In genomic region chr5:141561989-141562560, GRCm38 (mm10) we compare ENCODE assay signal across 17 mouse cellular contexts.
DNase-seq lines count a peak whose midpoint lies in the region; ATAC-seq and TF ChIP-seq lines count a peak whose summit lies in the region.
"Had no signal": no experiment of that assay in that cellular context is flagged by ENCODE, and none has a peak within 500 bp of the region (broad histone marks: within the 10 kb centered on the region; RNA-seq: fewer than 3 reads in every experiment).

No protein-coding gene starts in this region.

- H3K4me2 ChIP-seq in heart, embryonic 11.5 days: no peak overlapping the region
- no peak overlapping the region for H3K4me2 ChIP-seq in lung, postnatal 0 days (replicated peaks; ENCODE audit: low read depth, low read length)
- no peak overlapping the region for H3K4me2 ChIP-seq in limb, embryonic 13.5 days (replicated peaks)
- H3K4me2 ChIP-seq: intestine, embryonic 15.5 days; liver, embryonic 12.5 days; midbrain, embryonic 15.5 days had no signal

- 35% methylated on average over 3 of the region's 3 CpGs for WGBS in heart, embryonic 11.5 days (ENCODE audit: insufficient replicate concordance)
- WGBS in kidney, adult 2 months: 39% methylated on average over 3 of the region's 3 CpGs
- WGBS in lung, postnatal 0 days: 24% methylated on average over 3 of the region's 3 CpGs
- 18% methylated on average over 3 of the region's 3 CpGs for WGBS in limb, embryonic 13.5 days

- no peak for TF ChIP-seq EP300 in lung, postnatal 0 days (IDR thresholded peaks at IDR 0.05)

- no peaks in the 10 kb centered on the region for H3K27me3 ChIP-seq in heart, embryonic 11.5 days (ENCODE audit: control insufficient read depth, insufficient read depth, low read length)
- no peaks in the 10 kb centered on the region for H3K27me3 ChIP-seq in kidney, adult 2 months (replicated peaks; ENCODE audit: control insufficient read depth, insufficient read depth, low read length)
- H3K27me3 ChIP-seq in lung, postnatal 0 days (replicated peaks; ENCODE audit: insufficient read depth, low read length): no peaks in the 10 kb centered on the region
- H3K27me3 ChIP-seq in limb, embryonic 13.5 days: no peaks in the 10 kb centered on the region
- H3K27me3 ChIP-seq: intestine, embryonic 15.5 days; liver, embryonic 12.5 days had no signal

- TF ChIP-seq CTCF in kidney, adult 2 months (conservative IDR thresholded peaks at IDR 0.05; ENCODE audit: insufficient read depth, insufficient read length, low read depth, low read length): no peak
- no peak for TF ChIP-seq CTCF in lung, postnatal 0 days (IDR thresholded peaks at IDR 0.05)

- no peak for TF ChIP-seq POLR2A in kidney, adult 2 months (IDR thresholded peaks at IDR 0.05; ENCODE audit: low read depth, low read length)

- H3K4me1 ChIP-seq in heart, embryonic 11.5 days (ENCODE audit: control insufficient read depth, insufficient read depth, low read length): peaks cover 12% of the 10 kb centered on the region
- H3K4me1 ChIP-seq in kidney, adult 2 months (ENCODE audit: control insufficient read depth, insufficient read depth, low read length): no peaks in the 10 kb centered on the region
- no peaks in the 10 kb centered on the region for H3K4me1 ChIP-seq in lung, postnatal 0 days (ENCODE audit: insufficient read depth, low read depth, low read length)
- H3K4me1 ChIP-seq in limb, embryonic 13.5 days: peaks cover 15% of the 10 kb centered on the region
- H3K4me1 ChIP-seq: liver, embryonic 12.5 days had no signal

- peak; percentile 42 for DNase-seq in heart, adult 11 months
- peak; percentile 25 for DNase-seq in kidney, adult 2 months
- DNase-seq in kidney, adult 18-20 months: no peak
- peak; percentile 35 for DNase-seq in lung, postnatal 0 days (ENCODE audit: low spot score)
- no peak for DNase-seq in lung, postnatal 14 days
- DNase-seq in gastrocnemius, postnatal 10 days: no peak
- DNase-seq: adrenal gland, postnatal 25 days; cerebellum, adult 9-10 months; gastrocnemius, postnatal 25 days; right cerebral cortex, postnatal 14 days; thymus, postnatal 4 days had no signal

- H3K4me3 ChIP-seq in heart, embryonic 11.5 days (ENCODE audit: low read depth, low read length): no peak overlapping the region
- no peak overlapping the region for H3K4me3 ChIP-seq in kidney, adult 2 months (ENCODE audit: insufficient read depth, low read depth, low read length)
- H3K4me3 ChIP-seq in lung, postnatal 0 days (ENCODE audit: low read depth, low read length): no peak overlapping the region
- no peak overlapping the region for H3K4me3 ChIP-seq in limb, embryonic 13.5 days
- H3K4me3 ChIP-seq: intestine, embryonic 15.5 days; liver, embryonic 12.5 days; midbrain, embryonic 15.5 days had no signal

- H3K9ac ChIP-seq in heart, embryonic 11.5 days (ENCODE audit: low read depth, low read length): no peak overlapping the region
- H3K9ac ChIP-seq in lung, postnatal 0 days (replicated peaks; ENCODE audit: low read depth): no peak overlapping the region
- H3K9ac ChIP-seq in limb, embryonic 13.5 days: no peak overlapping the region
- H3K9ac ChIP-seq: intestine, embryonic 15.5 days; liver, embryonic 12.5 days; midbrain, embryonic 15.5 days had no signal

- H3K36me3 ChIP-seq in heart, embryonic 11.5 days (ENCODE audit: control insufficient read depth, insufficient read depth, low read length): no peaks in the 10 kb centered on the region
- H3K36me3 ChIP-seq in kidney, adult 2 months (ENCODE audit: control insufficient read depth, insufficient read depth, low read length): no peaks in the 10 kb centered on the region
- H3K36me3 ChIP-seq in lung, postnatal 0 days (ENCODE audit: insufficient read depth, low read length): no peaks in the 10 kb centered on the region
- H3K36me3 ChIP-seq in limb, embryonic 13.5 days: no peaks in the 10 kb centered on the region
- H3K36me3 ChIP-seq: intestine, embryonic 15.5 days; liver, embryonic 12.5 days; midbrain, embryonic 15.5 days had no signal

- ATAC-seq in heart, embryonic 11.5 days (replicated peaks; ENCODE audit: insufficient number of reproducible peaks, low FRiP score, low TSS enrichment): no peak
- ATAC-seq in lung, postnatal 0 days: peak; percentile 40
- peak; percentile 80 for ATAC-seq in limb, embryonic 13.5 days (ENCODE audit: low FRiP score, low read depth)
- ATAC-seq: activated CD4-positive, CD25-positive, alpha-beta regulatory T cell, adult 4 months; intestine, embryonic 15.5 days; liver, embryonic 12.5 days; midbrain, embryonic 15.5 days had no signal

- no peaks in the 10 kb centered on the region for H3K9me3 ChIP-seq in heart, embryonic 11.5 days (replicated peaks; ENCODE audit: control insufficient read depth, low read length)
- H3K9me3 ChIP-seq in lung, postnatal 0 days (ENCODE audit: low read length): no peaks in the 10 kb centered on the region
- no peaks in the 10 kb centered on the region for H3K9me3 ChIP-seq in limb, embryonic 13.5 days
- H3K9me3 ChIP-seq: intestine, embryonic 15.5 days; midbrain, embryonic 15.5 days had no signal

- no peak overlapping the region for H3K27ac ChIP-seq in heart, embryonic 11.5 days (ENCODE audit: low read depth, low read length)
- no peak overlapping the region for H3K27ac ChIP-seq in kidney, adult 2 months (ENCODE audit: insufficient read depth, low read depth, low read length)
- no peak overlapping the region for H3K27ac ChIP-seq in lung, postnatal 0 days (ENCODE audit: low read length)
- no peak overlapping the region for H3K27ac ChIP-seq in limb, embryonic 13.5 days
- H3K27ac ChIP-seq: intestine, embryonic 15.5 days; liver, embryonic 12.5 days; midbrain, embryonic 15.5 days had no signal

Comparison
In these comparisons a context has a peak if more than half of its experiments do, and no peak if none do; other contexts are left out.
1. DNase-seq: peak in heart, adult 11 months (single experiment), kidney, adult 2 months (single experiment) and lung, postnatal 0 days (single experiment); none in kidney, adult 18-20 months (single experiment), lung, postnatal 14 days (single experiment) and gastrocnemius, postnatal 10 days (single experiment).